Mouse (Mus musculus) kidney, embryonic 16.5 days (tissue): ENCODE results near the gene Slc30a3. TPM values are rescaled to one million over a fixed set of nuclear protein-coding genes. Genes with fewer than 3 reads are reported as not detected.

Source experiments
- ATAC-seq: fragments of 200-750 bp; cut with Nextera tagmentation; 2 replicates; pipeline ENCODE4 v1.8.0; 2017; ENCODE audit warnings: moderate TSS enrichment; ENCODE audit not compliant: low FRiP score, low TSS enrichment
- H3K27ac ChIP-seq: fragments of 300-500 bp; sonication (generic); 2 replicates; pipeline ENCODE4 v1.5.1; 2014; ENCODE audit warnings: low read length
- H3K27me3 ChIP-seq: fragments of 300-500 bp; sonication (generic); 2 replicates; pipeline ENCODE4 v1.6.1; 2014; ENCODE audit warnings: low read length, control low read depth, mixed read lengths; ENCODE audit not compliant: insufficient read depth
- H3K36me3 ChIP-seq: fragments of 300-500 bp; sonication (generic); 2 replicates; pipeline ENCODE4 v1.6.1; 2014; ENCODE audit warnings: low read length, control low read depth, mixed read lengths; ENCODE audit not compliant: insufficient read depth
- H3K4me1 ChIP-seq: fragments of 300-500 bp; sonication (generic); 2 replicates; pipeline ENCODE4 v1.6.1; 2014; ENCODE audit warnings: low read length, control low read depth, mixed read lengths; ENCODE audit not compliant: insufficient read depth
- H3K4me2 ChIP-seq: fragments of 300-500 bp; sonication (generic); replicated peaks from 2 replicates; pipeline ENCODE4 v1.6.1; 2014; ENCODE audit warnings: low read depth, low read length
- H3K4me3 ChIP-seq: fragments of 300-500 bp; sonication (generic); 2 replicates; pipeline ENCODE4 v1.5.1; 2014; ENCODE audit warnings: mild to moderate bottlenecking, low read length
- H3K9ac ChIP-seq: fragments of 300-500 bp; sonication (generic); replicated peaks from 2 replicates; pipeline ENCODE4 v1.6.1; 2014; ENCODE audit warnings: low read length
- H3K9me3 ChIP-seq: fragments of 300-500 bp; sonication (generic); 2 replicates; pipeline ENCODE4 v1.6.1; 2016; ENCODE audit warnings: low read length, control low read depth
- WGBS: fragments of 180-500 bp; shearing (Covaris S2); extraction: QIAGEN DNeasy Blood & Tissue Kit; methylation state at CpG from one replicate; pipeline ENCODE4 v1.1.7; 2014; 5-methylcytosine and 5-hydroxymethylcytosine counted together
- polyA plus RNA-seq: library from polyadenylated mRNA; unstranded; fragments of >200 nt; fragmentation: Nextera tagmentation; extraction: Ambion mirVana; gene quantifications from 2 replicates; pipeline ENCODE4 v1.2.1, GENCODE M21; 2015

The Slc30a3 gene
- polyA plus RNA-seq, 1 experiment from 2014 or later, result 4.5 TPM

DNA sequence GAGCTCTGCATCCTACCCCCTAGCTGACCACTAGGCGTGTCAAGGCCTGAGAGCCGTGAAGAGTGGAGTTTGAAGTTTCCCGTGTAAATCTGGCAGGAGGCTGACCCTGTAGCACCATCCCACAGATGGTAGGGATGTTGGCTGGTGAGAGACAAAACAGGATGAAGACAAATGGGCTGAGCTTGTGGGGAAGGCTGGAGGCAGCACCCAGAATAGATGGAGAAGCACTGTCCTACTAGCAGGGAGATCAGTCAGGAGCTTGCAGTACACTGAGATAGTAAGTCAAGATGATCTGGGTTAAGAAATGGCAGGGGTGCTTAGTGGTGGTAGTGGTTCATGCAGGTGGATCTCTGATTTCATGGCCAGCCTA, 27.3 kb downstream of the Slc30a3 start:
- ATAC-seq, result no peak
- no peak overlapping the region for H3K27ac ChIP-seq
- no peak overlapping the region for H3K4me3 ChIP-seq
- H3K36me3 ChIP-seq, result peaks cover 31% of the 10 kb centered on the region
- no peaks in the 10 kb centered on the region for H3K27me3 ChIP-seq
- H3K9me3 ChIP-seq, result no peaks in the 10 kb centered on the region
- 59% methylated on average over 3 of the region's 3 CpGs for WGBS
- H3K4me2 ChIP-seq, result no peak overlapping the region
- no peak overlapping the region for H3K9ac ChIP-seq
- H3K4me1 ChIP-seq, result peaks cover 15% of the 10 kb centered on the region

DNA sequence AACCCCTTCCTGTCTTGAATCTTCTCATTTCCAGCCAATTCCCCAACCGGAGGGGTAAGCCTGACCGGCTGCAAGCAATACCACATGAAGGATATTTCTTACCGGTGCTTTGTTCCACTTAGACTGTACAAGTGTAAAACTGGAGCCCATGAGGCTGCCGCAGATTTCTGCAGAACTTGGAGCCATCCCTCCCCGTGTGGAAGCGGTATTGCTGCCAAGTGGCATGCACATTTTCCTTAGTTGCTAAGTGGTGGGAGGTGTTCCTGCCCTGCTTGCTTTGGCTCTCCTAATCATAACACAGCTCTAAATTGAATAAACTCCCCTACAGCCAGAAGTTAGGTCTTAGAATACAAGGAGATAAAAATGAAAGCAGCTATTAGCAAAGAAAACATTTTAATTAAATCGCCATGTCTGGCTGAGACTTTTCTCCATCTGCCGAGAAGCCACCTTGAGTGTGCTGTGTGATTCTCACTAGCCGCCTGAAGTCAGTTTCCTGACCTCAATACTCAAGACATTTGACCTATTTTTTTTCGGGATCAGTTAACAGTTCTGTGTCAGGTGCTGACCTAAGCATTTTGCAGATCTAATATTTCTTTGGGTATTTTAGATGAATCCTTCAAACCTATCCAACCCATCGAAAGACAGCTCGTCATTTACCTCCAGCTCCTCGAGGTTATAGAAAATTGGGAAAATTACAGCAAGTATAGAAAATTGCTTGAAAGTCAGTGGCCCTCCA, 27.8 kb downstream of the Slc30a3 start:
- Histone ChIP-seq H3K4me2 (no peak overlapping the region), H3K27me3 (no peaks in the 10 kb centered on the region), H3K9ac (no peak overlapping the region), H3K4me3 (no peak overlapping the region), H3K36me3 (peaks cover 37% of the 10 kb centered on the region), H3K4me1 (peaks cover 15% of the 10 kb centered on the region), H3K9me3 (no peaks in the 10 kb centered on the region), H3K27ac (no peak overlapping the region)
- 72% methylated on average over 13 of the region's 13 CpGs for WGBS
- no peak for ATAC-seq

DNA sequence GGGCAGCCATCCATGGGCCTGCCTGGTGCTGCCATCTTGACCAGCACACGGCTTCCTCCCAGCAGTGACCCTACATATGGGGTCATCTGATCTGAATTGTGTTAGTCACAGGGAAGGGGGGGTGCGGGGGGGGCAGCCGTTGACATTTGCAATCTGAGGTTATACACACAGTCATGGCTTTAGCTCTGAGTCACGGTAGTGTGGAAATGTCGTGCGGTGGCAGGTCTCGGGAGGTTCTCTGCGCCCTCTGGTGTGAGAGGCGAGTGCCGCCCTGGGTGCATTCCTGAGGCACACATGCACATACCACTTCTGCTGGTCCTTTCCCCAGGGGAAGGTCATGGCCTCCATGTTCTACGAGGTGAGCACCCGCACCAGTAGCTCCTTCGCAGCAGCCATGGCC, 31.7 kb downstream of the Slc30a3 start:
- 82% methylated on average over 13 of the region's 13 CpGs for WGBS
- no peak overlapping the region for H3K9ac ChIP-seq
- peaks cover 72% of the 10 kb centered on the region for H3K36me3 ChIP-seq
- no peak overlapping the region for H3K4me2 ChIP-seq
- H3K27me3 ChIP-seq, result no peaks in the 10 kb centered on the region
- H3K4me3 ChIP-seq, result no peak overlapping the region
- H3K27ac ChIP-seq, result no peak overlapping the region
- ATAC-seq, result no peak
- no peaks in the 10 kb centered on the region for H3K4me1 ChIP-seq
- H3K9me3 ChIP-seq, result no peaks in the 10 kb centered on the region

DNA sequence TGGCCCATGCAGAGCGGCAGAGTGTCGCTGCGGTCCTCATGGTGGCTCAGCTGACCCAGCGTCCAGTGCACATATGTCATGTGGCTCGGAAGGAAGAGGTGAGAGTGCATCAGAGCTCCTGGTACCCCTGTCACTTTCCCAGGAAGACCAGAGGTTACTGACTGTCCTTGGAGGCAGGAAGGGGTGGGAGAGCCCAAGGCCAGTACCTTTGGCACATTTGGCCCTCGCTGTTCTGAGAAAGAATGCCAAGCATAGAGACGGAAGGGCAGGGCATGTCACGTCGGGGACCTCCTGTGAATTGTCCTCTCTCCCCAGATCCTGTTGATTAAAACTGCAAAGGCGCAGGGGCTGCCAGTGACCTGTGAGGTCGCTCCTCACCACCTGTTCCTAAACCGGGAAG, 34.9 kb downstream of the Slc30a3 start:
- peaks cover 93% of the 10 kb centered on the region for H3K36me3 ChIP-seq

DNA sequence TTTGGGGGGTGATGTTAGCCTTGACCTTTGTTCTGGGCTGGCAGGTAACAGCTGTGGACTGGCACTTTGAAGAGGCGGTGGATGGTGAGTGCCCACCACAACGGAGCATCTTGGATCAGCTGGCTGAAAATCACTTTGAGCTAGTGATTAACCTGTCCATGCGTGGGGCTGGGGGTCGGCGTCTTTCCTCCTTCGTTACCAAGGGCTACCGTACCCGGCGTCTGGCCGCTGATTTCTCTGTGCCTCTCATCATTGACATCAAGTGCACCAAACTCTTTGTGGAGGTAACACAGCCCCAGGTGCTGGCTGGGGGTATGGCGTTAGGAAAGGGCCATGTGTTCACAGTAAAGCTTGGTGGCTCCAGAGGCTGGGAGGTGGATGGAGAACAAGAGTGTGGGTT, 36.2 kb downstream of the Slc30a3 start:
- Histone ChIP-seq H3K4me2 (no peak overlapping the region), H3K27ac (no peak overlapping the region), H3K27me3 (no peaks in the 10 kb centered on the region), H3K36me3 (peaks cover 95% of the 10 kb centered on the region), H3K9me3 (no peaks in the 10 kb centered on the region), H3K4me1 (no peaks in the 10 kb centered on the region), H3K4me3 (no peak overlapping the region), H3K9ac (no peak overlapping the region)
- no peak for ATAC-seq
- WGBS, result 89% methylated on average over 11 of the region's 11 CpGs

More for the DNA sequence above, 34.9 kb downstream of the Slc30a3 start:
- H3K9me3 ChIP-seq, result no peaks in the 10 kb centered on the region
- H3K27me3 ChIP-seq, result no peaks in the 10 kb centered on the region
- no peak for ATAC-seq
- no peaks in the 10 kb centered on the region for H3K4me1 ChIP-seq
- 91% methylated on average over 12 of the region's 12 CpGs for WGBS
- no peak overlapping the region for H3K4me3 ChIP-seq
- H3K27ac ChIP-seq, result no peak overlapping the region
- H3K4me2 ChIP-seq, result no peak overlapping the region
- H3K9ac ChIP-seq, result no peak overlapping the region

DNA sequence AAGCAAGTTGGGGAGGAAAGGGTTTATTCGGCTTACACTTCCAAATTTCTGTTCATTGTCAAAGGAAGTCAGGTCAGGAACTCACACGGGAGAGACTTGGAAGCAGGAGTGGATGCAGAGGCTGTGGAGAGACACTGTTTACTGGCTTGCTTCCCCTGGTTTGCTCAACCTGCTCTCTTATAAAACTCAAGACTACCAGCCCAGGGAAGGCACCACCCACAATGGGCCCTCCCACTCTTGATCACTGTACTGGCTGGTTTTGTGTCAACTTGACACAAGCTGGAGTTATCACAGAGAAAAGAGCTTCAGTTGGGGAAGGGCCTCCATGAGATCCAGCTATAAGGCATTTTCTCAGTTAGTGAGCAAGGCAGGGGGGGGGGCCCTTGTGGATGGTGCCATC, 37.0 kb downstream of the Slc30a3 start:
- H3K27ac ChIP-seq, result no peak overlapping the region
- H3K4me2 ChIP-seq, result no peak overlapping the region
- 77% methylated on average over 2 of the region's 2 CpGs for WGBS

DNA sequence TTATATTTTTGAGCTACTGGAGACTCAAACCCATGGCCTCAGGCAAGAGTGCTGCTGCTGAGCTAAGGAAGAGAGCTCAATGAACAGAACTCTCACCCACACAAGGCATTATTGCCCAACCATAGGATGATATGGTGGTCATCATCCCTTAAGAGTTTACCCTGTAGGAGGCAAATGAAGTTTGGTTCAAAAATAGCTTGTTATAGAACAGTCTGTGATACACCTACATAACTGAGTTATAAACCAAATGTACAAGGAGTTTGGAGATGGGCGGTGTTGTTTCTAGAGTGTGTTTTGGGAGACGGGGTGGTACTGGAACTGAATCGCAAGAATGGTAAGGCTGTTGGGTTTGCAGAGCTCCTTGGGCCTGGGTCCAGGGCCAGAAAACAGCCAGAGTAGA, 38.2 kb downstream of the Slc30a3 start:
- H3K4me2 ChIP-seq, result no peak overlapping the region
- H3K9ac ChIP-seq, result no peak overlapping the region
- no peaks in the 10 kb centered on the region for H3K27me3 ChIP-seq
- no peak overlapping the region for H3K27ac ChIP-seq
- 91% methylated on average over 3 of the region's 3 CpGs for WGBS
- no peaks in the 10 kb centered on the region for H3K9me3 ChIP-seq
- peaks cover 77% of the 10 kb centered on the region for H3K36me3 ChIP-seq
- H3K4me1 ChIP-seq, result no peaks in the 10 kb centered on the region
- ATAC-seq, result no peak
- no peak overlapping the region for H3K4me3 ChIP-seq

More for the DNA sequence above, 37.0 kb downstream of the Slc30a3 start:
- ATAC-seq, result no peak
- H3K9me3 ChIP-seq, result no peaks in the 10 kb centered on the region
- no peaks in the 10 kb centered on the region for H3K4me1 ChIP-seq
- no peak overlapping the region for H3K9ac ChIP-seq
- no peaks in the 10 kb centered on the region for H3K27me3 ChIP-seq
- H3K4me3 ChIP-seq, result no peak overlapping the region
- H3K36me3 ChIP-seq, result peaks cover 89% of the 10 kb centered on the region

DNA sequence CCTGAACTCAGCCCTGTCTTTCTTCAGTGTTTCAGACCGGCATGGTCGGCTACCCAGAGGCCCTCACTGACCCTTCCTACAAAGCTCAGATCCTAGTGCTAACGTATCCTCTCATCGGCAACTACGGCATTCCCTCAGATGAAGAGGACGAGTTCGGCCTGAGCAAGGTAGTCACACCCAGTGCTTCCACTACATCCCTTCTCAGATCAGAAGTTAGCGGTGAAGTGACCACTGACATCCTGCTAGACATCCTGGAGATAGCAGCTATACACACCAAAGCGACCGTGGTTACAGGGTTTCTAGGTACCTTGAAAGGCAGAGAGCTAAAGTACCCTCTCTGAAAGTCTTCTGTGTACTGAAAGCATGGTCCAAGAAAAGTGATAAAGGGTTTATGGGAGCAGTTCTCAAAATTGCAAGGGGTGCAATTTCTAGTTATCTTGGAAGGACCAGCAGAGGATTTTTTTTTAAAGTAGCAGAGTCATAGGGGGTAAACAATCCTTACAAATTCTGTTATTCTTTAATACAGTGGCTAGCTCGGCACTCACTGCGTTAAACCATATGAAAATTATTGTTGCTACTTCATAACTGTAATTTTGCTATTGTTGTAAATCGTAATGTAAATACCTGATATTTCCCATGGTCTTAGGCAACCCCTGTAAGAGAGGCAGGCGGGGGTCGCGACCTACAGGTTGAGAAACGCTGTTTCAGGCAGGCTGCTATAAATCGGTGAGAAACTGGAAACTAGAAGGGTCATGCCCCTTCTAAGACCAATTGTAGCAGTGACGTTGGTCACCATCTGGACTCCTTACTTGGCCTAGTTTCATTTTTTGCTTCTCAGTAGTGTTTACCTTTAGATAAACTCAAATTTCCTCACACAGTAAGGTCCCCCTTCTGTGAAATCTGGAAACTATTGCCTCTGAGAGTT, 52.6 kb downstream of the Slc30a3 start:
- no peaks in the 10 kb centered on the region for H3K27me3 ChIP-seq
- peak overlapping the region; percentile 68 for H3K4me3 ChIP-seq
- peak overlapping the region; percentile 67 for H3K27ac ChIP-seq
- H3K4me1 ChIP-seq, result peaks cover 17% of the 10 kb centered on the region
- peak overlapping the region; percentile 83 for H3K4me2 ChIP-seq
- peak overlapping the region; percentile 81 for H3K9ac ChIP-seq
- no peaks in the 10 kb centered on the region for H3K9me3 ChIP-seq
- ATAC-seq, result no peak; the same call in 1 of the 2 replicates
- 14% methylated on average over 19 of the region's 19 CpGs for WGBS
- H3K36me3 ChIP-seq, result peaks cover 34% of the 10 kb centered on the region

DNA sequence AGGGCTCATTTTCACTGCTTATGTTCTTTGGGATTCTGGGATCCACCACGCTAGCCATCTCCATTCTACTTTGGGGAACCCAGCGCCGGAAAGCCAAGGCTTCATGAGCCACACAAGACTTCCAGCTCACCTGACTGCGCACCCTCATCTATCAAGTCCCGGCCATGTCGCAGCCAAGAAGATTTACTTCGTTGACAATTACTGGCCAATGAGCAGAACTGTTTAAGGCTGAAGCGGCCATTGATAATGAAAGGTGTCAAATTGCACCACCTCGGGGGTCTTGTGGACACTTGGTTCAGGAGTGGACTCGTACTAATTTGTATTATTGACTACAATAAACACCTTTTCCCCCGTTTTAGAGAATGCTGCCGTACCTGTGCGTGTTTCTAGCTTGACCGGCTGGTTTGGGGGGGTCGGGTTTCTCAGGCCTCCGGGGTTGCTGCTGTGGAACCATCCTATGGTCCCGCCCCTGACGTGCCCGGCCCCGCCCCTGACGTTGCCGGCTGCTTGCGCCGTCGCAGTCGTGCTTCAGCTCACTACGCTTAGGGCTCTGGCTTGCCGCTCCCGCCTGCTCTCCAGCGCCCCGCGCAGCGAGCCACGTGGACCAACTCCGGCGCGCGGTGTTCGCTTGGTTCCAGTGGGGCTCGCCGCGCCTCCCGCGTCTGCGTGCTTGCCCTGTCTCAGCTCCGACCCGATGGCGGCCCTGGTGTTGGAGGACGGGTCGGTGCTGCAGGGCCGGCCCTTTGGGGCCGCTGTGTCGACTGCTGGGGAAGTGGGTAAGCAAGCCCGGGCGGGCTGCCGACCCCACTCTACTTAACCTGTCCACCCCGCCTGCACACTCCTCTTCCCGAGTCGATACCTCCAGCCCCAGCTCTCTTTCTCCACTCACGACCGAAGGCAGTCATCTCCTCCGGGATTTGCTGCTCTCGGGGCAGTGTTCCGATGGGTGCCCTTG, 53.5 kb downstream of the Slc30a3 start, which contains the start of gene Cad:
Cad (plus strand) TSS at position 520 of the 955 bp plus-strand sequence.
- peak within 1 kb of the TSS; percentile 68 for H3K4me3 ChIP-seq
- WGBS, result under 1% methylated on average over 62 of the region's 64 CpGs
- peak within 1 kb of the TSS; percentile 70 for H3K27ac ChIP-seq
- H3K9me3 ChIP-seq, result no peaks in the 10 kb centered on the region
- peaks cover 22% of the 10 kb centered on the region for H3K4me1 ChIP-seq
- peak within 1 kb of the TSS; percentile 81 for H3K9ac ChIP-seq
- H3K4me2 ChIP-seq, result peak within 1 kb of the TSS; percentile 83
- H3K27me3 ChIP-seq, result no peaks in the 10 kb centered on the region
- peaks cover 26% of the 10 kb centered on the region for H3K36me3 ChIP-seq
- peak; percentile 98 for ATAC-seq
